Mouse (Mus musculus) bone marrow, adult 2 months (tissue): Measurements from ENCODE around the gene Eya4. TPM values are rescaled to one million over a fixed set of nuclear protein-coding genes. Genes with fewer than 3 reads are reported as not detected.

Source experiments
- H3K27ac ChIP-seq: fragments of 200-500 bp; 2 replicates; pipeline ENCODE4 v1.5.1; 2012; ENCODE audit warnings: low read depth, mild to moderate bottlenecking, control low read depth, inconsistent platforms, low read length; ENCODE audit not compliant: control insufficient read depth, poor library complexity, insufficient read depth
- H3K4me1 ChIP-seq: fragments of 200-500 bp; 2 replicates; pipeline ENCODE4 v1.6.1; 2011; ENCODE audit warnings: low read length; ENCODE audit not compliant: control insufficient read depth, insufficient read depth
- H3K4me3 ChIP-seq: fragments of 200-500 bp; replicated peaks from 2 replicates; pipeline ENCODE3; 2011; ENCODE audit warnings: mild to moderate bottlenecking, low read depth, low read length, control low read depth; ENCODE audit not compliant: control insufficient read depth
- CTCF ChIP-seq: fragments of 200-500 bp; IDR thresholded peaks from 2 replicates; pipeline ENCODE4 v1.5.1; 2011; ENCODE audit warnings: low read length, control low read depth; ENCODE audit not compliant: control insufficient read depth, insufficient read depth
- POLR2A ChIP-seq: fragments of 200-500 bp; IDR thresholded peaks from 2 replicates; pipeline ENCODE4 v1.6.1; 2011; ENCODE audit warnings: low read depth, mild to moderate bottlenecking, control low read depth, low read length, borderline replicate concordance; ENCODE audit not compliant: control insufficient read depth
- WGBS: fragments of 180-500 bp; shearing (Covaris S2); methylation state at CpG from one replicate; pipeline ENCODE4 v1.1.7; 2018; 5-methylcytosine and 5-hydroxymethylcytosine counted together
- polyA plus RNA-seq: library from polyadenylated mRNA; stranded (reverse); fragments of >200 nt; gene quantifications from 2 replicates; pipeline ENCODE4 v1.2.4, GENCODE M21; 2011; ENCODE audit warnings: low replicate concordance; ENCODE audit not compliant: missing spikeins, insufficient read depth, insufficient read length

Eya4 gene
- polyA plus RNA-seq, 1 experiment: 1.1 TPM

- Histone ChIP-seq H3K27ac (no peak overlapping the region), H3K4me1 (no peaks in the 10 kb centered on the region), H3K4me3 (no peak overlapping the region)
- TF ChIP-seq CTCF (no peak), POLR2A (no peak)
- WGBS: 87% methylated on average over 6 of the region's 6 CpGs
Observed at GRCm38 (mm10) chr10:23185391-23185790, 165.2 kb downstream of the Eya4 start.

DNA sequence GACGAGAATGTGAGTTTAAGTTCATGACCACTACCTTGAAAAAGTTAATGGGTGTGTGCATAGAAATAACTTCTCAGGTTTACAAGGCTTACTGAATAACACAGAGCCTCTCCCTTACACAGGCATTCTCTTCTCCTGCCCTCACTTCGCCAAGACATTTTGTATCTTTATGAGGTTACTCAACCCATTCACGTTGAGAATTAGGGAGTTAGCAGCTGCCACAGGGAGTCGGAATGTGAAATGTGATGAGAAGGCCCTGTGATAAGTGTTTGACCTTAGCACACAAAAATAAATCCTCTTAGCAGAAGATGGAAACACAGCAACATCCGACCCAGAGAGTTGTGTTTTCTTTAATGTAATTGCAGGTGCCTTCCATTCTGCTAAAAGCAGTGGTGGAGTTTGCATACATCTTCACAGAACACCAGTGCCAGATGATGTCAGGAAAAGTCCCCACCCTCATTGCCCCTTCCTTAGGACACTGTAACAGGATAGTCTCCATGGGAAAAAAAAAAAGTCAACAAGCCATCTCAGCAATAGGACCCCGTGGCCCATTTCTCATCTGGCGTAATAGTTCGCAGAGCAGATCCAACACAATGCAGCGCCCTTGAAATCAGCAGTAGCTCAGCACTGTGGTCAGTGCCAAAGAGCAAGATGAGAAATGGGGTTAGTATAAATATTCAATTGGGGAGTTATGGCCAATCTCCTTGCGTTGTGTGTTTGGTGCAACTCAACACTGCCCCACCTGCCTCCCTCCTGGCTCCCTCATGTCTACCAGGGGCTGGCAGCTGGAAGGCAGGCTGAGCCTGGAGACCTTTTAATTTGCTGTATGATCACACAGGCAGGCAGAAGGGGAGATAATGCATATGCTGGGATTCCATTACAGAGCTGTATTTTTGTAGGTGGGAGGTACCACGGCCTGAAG is 168.8 kb downstream of the Eya4 start:
- 86% methylated on average over 11 of the region's 11 CpGs for WGBS
- Histone ChIP-seq H3K4me3 (no peak overlapping the region), H3K27ac (no peak overlapping the region), H3K4me1 (no peaks in the 10 kb centered on the region)
- TF ChIP-seq CTCF: no peak
- no peak for TF ChIP-seq POLR2A

DNA sequence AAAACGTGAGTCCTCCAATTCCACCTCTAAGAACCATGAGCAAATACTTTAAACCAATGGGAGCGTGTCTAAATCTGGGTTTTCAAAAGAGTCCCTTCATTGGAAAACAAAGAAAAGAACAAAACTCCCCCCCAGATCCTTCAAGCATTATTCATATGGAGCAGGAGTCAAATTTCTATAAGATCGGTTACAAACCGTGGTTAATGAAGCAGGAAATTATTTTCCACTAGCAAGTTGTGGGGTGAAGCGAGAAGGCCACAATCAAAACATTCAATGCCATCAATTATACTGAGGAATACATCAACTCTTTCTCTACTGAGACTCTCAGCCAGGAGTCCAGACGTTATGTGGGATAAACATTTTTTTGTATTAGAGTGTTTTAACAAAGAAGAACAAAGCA is 171.3 kb downstream of the Eya4 start:
- Histone ChIP-seq H3K27ac (no peak overlapping the region), H3K4me1 (no peaks in the 10 kb centered on the region), H3K4me3 (no peak overlapping the region)
- WGBS: 60% methylated on average over 6 of the region's 6 CpGs
- no peak for TF ChIP-seq CTCF
- TF ChIP-seq POLR2A: no peak

GRCm38 (mm10) chr10:23177347-23178046 is 173.1 kb downstream of the Eya4 start:
- WGBS: 61% methylated on average over 5 of the region's 5 CpGs
- no peak for TF ChIP-seq CTCF
- no peak for TF ChIP-seq POLR2A
- Histone ChIP-seq H3K4me3 (no peak overlapping the region), H3K4me1 (no peaks in the 10 kb centered on the region), H3K27ac (no peak overlapping the region)

DNA sequence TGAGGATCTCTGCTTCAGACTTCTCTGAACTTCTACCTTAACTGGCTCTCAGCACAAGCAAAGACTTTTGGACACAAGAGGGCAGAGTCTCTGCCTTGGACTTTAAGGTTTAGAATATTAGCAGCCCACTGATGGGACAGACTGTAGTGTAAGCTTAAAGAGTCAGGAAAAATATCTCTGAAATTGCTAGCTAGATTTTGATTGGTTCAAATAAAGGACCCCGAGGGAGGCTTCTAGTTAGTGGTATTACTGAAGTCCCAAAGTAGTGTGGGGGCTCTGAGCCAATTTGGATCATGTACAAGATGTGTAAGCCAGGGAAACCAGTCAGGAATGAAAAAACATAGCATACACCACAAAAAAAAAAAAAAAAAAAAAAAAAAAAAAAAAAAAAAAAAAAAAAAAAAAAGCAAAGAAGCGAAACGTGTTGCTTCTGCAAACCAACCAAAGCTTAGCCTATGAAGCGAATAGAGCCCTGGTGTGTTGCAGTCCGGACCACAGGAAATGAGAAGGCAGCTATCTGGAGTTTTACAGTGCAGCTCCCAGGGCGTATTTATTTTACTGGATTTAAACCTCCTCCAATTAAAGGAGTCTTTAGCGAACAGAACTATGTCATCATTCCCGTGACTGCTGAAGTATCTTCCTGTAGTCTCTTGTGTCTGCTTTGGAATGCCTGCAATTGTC is 173.8 kb downstream of the Eya4 start:
- no peak overlapping the region for H3K27ac ChIP-seq
- 26% methylated on average over 8 of the region's 8 CpGs for WGBS
- TF ChIP-seq CTCF (no peak), POLR2A (no peak)
- H3K4me1 ChIP-seq: no peaks in the 10 kb centered on the region
- no peak overlapping the region for H3K4me3 ChIP-seq

- Histone ChIP-seq H3K4me1 (no peaks in the 10 kb centered on the region), H3K4me3 (no peak overlapping the region), H3K27ac (no peak overlapping the region)
- no peak for TF ChIP-seq CTCF
- no peak for TF ChIP-seq POLR2A
- 85% methylated on average over 7 of the region's 7 CpGs for WGBS
Observed at GRCm38 (mm10) chr10:23171541-23171940, 179.0 kb downstream of the Eya4 start.

- no peak overlapping the region for H3K4me3 ChIP-seq
- no peak overlapping the region for H3K27ac ChIP-seq
- TF ChIP-seq CTCF: no peak
- TF ChIP-seq POLR2A: no peak
- WGBS: 73% methylated on average over 7 of the region's 7 CpGs
- no peaks in the 10 kb centered on the region for H3K4me1 ChIP-seq
Observed at GRCm38 (mm10) chr10:23165089-23165642, 185.4 kb downstream of the Eya4 start.
